Mouse (Mus musculus) heart, embryonic 11.5 days (tissue): Measurements from ENCODE around the gene Bach2. TPM values are rescaled to one million over a fixed set of nuclear protein-coding genes. Genes with fewer than 3 reads are reported as not detected.

Experiments
- ATAC-seq: fragments of 200-750 bp; cut with Nextera tagmentation; replicated peaks from 2 replicates; pipeline ENCODE4 v1.8.0; 2017; ENCODE audit warnings: moderate library complexity; ENCODE audit not compliant: insufficient number of reproducible peaks, low FRiP score, low TSS enrichment
- H3K27ac ChIP-seq: fragments of 300-500 bp; sonication (generic); 2 replicates; pipeline ENCODE4 v1.5.1; 2014; ENCODE audit warnings: mild to moderate bottlenecking, low read depth, low read length
- H3K27me3 ChIP-seq: fragments of 300-500 bp; sonication (generic); 2 replicates; pipeline ENCODE4 v1.6.1; 2014; ENCODE audit warnings: mild to moderate bottlenecking, low read length, mixed read lengths; ENCODE audit not compliant: control insufficient read depth, insufficient read depth
- H3K36me3 ChIP-seq: fragments of 300-500 bp; sonication (generic); 2 replicates; pipeline ENCODE4 v1.6.1; 2014; ENCODE audit warnings: mild to moderate bottlenecking, low read length, moderate library complexity, mixed read lengths; ENCODE audit not compliant: control insufficient read depth, insufficient read depth
- H3K4me1 ChIP-seq: fragments of 300-500 bp; sonication (generic); 2 replicates; pipeline ENCODE4 v1.6.1; 2014; ENCODE audit warnings: low read length; ENCODE audit not compliant: control insufficient read depth, insufficient read depth
- H3K4me2 ChIP-seq: fragments of 300-500 bp; sonication (generic); 2 replicates; pipeline ENCODE4 v1.6.1; 2014; ENCODE audit warnings: mild to moderate bottlenecking, moderate library complexity
- H3K4me3 ChIP-seq: fragments of 300-500 bp; sonication (generic); 2 replicates; pipeline ENCODE4 v1.5.1; 2014; ENCODE audit warnings: low read depth, low read length
- H3K9ac ChIP-seq: fragments of 300-500 bp; sonication (generic); 2 replicates; pipeline ENCODE4 v1.6.1; 2014; ENCODE audit warnings: mild to moderate bottlenecking, low read depth, low read length, moderate library complexity
- H3K9me3 ChIP-seq: fragments of 300-500 bp; sonication (generic); replicated peaks from 2 replicates; pipeline ENCODE4 v1.6.1; 2016; ENCODE audit warnings: low read length; ENCODE audit not compliant: control insufficient read depth
- WGBS: fragments of 180-500 bp; shearing (Covaris S2); extraction: QIAGEN DNeasy Blood & Tissue Kit; methylation state at CpG from one replicate; pipeline ENCODE4 v1.1.7; 2014; ENCODE audit not compliant: insufficient replicate concordance; 5-methylcytosine and 5-hydroxymethylcytosine counted together
- polyA plus RNA-seq: library from polyadenylated mRNA; unstranded; fragments of >200 nt; fragmentation: Nextera tagmentation; extraction: Ambion mirVana; gene quantifications from 2 replicates; pipeline ENCODE4 v1.2.1, GENCODE M21; 2014

The Bach2 gene
- polyA plus RNA-seq, 1 experiment from 2014 or later, result 8.0 TPM

DNA sequence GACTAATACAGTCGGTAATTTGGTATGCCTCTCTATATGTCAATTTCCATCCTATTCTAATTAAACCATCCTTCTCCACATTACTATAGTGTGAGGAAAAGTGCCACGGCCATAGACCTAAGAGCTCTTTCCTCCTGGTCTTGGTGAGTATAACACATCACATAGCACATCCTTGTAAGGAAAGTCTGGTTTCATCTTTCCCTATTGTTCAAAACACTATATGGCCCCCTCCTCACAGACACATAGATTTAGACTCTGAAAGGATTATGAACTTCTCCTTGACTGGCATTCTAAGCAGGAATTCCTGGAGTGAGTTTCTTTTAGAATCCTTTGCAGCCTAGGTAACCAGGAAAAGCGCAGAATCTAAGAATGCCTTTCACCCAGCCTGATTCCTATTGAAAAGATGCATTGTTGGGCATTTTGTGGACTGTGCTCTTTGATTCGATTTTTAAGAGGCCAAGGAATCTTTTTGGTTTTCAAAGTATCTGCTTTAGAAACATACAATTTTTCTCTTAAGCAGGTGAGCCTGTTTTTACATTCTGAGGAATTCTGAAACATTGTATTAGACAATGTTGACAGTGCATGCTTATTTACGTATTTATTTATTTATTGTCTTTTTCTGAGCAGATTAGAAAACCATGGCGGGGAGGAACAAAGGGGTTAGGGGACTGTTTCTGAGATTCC, 239.5 kb downstream of the Bach2 start:
- ATAC-seq, result no peak
- Histone ChIP-seq H3K4me3 (no peak overlapping the region), H3K27me3 (no peaks in the 10 kb centered on the region), H3K9ac (no peak overlapping the region), H3K4me1 (peaks cover 12% of the 10 kb centered on the region), H3K4me2 (no peak overlapping the region), H3K27ac (no peak overlapping the region), H3K9me3 (no peaks in the 10 kb centered on the region; the same call in 1 of the 2 replicates), H3K36me3 (no peaks in the 10 kb centered on the region)
- WGBS, result 77% methylated on average over 6 of the region's 6 CpGs

- Histone ChIP-seq H3K9me3 (no peaks in the 10 kb centered on the region; the same call in 1 of the 2 replicates), H3K4me2 (no peak overlapping the region), H3K27ac (no peak overlapping the region), H3K9ac (no peak overlapping the region), H3K4me3 (no peak overlapping the region), H3K36me3 (no peaks in the 10 kb centered on the region), H3K4me1 (peaks cover 14% of the 10 kb centered on the region), H3K27me3 (no peaks in the 10 kb centered on the region)
- no peak for ATAC-seq
- whole genome bisulfite sequencing, result 44% methylated on average over 3 of the region's 3 CpGs
Measured at GRCm38 (mm10) chr4:32479231-32479630, 240.6 kb downstream of the Bach2 start.

DNA sequence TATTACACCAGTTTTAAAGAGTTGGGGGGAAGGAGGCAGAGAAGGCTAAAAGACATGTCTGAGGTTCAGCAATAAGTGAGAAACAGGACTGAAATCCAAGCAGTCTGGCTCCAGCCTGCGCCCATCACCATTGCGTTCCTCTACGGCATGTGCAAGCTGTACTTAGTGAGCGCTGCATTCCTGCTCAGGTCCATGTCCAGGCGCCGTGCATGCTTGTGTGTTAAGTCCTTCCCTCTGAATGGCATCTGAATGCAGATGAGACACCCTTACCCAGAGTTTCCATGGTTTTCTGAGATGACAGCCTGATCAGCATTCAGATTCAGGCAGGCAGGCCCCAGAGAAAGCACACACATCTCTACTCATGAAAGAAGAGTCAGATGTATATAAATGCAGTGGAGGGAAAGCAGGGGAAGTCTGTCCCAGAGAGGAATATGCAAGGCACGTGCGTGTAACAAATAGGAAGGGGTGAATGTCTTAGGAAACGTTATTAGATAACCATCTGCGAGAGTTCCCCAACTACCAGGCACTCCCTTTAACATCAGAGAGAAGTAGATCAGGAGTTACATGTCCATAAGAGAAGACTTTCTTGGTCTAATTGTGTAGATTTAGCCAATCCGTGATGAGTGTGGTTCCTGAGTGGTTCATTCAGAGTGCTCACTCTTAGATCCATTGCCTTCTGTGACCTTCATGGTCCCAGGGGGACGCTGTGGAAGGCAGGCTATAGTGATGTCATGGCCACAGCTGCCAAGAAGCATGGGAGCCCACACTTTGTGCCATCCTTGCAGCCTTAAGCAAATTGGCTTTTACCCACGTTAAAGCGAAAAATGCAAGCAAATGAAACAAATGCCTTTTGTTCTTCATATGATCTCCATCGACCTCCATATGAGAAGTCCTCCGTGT, 241.4 kb downstream of the Bach2 start:
- Histone ChIP-seq H3K9ac (no peak overlapping the region), H3K4me2 (no peak overlapping the region), H3K4me3 (no peak overlapping the region), H3K27ac (no peak overlapping the region), H3K9me3 (no peaks in the 10 kb centered on the region; the same call in 1 of the 2 replicates), H3K36me3 (no peaks in the 10 kb centered on the region), H3K27me3 (no peaks in the 10 kb centered on the region), H3K4me1 (peaks cover 14% of the 10 kb centered on the region)
- ATAC-seq, result no peak
- WGBS, result 77% methylated on average over 16 of the region's 16 CpGs

DNA sequence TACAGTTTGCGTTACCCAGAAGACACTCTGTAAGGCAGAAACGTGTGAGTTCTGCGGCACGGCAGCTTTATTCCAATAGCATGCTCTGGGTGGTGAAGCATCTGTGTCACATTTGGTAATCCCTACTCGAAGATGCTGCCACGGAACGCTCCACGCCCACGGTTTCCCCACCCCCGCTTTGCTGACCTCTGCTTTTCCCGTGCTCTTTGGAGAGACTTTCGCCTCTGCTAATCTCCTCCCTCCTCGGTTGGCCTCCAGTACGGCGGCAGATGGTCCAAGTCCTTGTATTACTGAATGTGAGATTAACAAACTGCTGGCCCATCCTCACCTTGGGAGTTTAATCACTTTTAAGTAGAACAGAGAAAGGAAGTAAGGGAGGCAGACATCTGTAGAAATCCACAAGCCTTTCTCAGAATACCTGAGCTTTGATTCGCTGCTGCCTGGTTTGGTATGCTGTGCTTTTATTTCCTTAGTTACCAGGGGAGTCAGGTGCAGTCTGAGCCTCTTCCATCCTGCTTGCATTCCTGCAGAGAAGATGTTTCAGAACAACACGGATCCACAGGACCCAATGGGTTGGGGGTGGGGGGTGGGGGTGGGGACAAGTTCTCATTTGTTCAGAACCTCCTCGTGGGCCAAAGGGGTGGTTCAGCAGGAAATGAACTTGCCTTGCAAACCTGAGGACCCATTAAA, 242.9 kb downstream of the Bach2 start:
- Histone ChIP-seq H3K4me1 (peaks cover 18% of the 10 kb centered on the region), H3K27ac (no peak overlapping the region), H3K9me3 (no peaks in the 10 kb centered on the region), H3K36me3 (no peaks in the 10 kb centered on the region), H3K9ac (peak overlapping the region; percentile 16; the same call in 1 of the 2 replicates), H3K27me3 (no peaks in the 10 kb centered on the region), H3K4me2 (peak overlapping the region; percentile 31), H3K4me3 (no peak overlapping the region)
- 27% methylated on average over 18 of the region's 18 CpGs for WGBS
- ATAC-seq, result no peak

- peaks cover 23% of the 10 kb centered on the region for H3K4me1 ChIP-seq
- no peak for ATAC-seq
- no peaks in the 10 kb centered on the region for H3K27me3 ChIP-seq
- H3K4me3 ChIP-seq, result no peak overlapping the region
- H3K4me2 ChIP-seq, result no peak overlapping the region
- 77% methylated on average over 8 of the region's 8 CpGs for WGBS
- no peaks in the 10 kb centered on the region for H3K9me3 ChIP-seq
- H3K9ac ChIP-seq, result no peak overlapping the region
- H3K36me3 ChIP-seq, result no peaks in the 10 kb centered on the region
- H3K27ac ChIP-seq, result no peak overlapping the region
Measured at GRCm38 (mm10) chr4:32482138-32482537, 243.5 kb downstream of the Bach2 start.

- WGBS, result 34% methylated on average over 8 of the region's 8 CpGs
- Histone ChIP-seq H3K4me2 (no peak overlapping the region), H3K9me3 (no peaks in the 10 kb centered on the region), H3K36me3 (no peaks in the 10 kb centered on the region), H3K9ac (no peak overlapping the region), H3K4me1 (peaks cover 28% of the 10 kb centered on the region), H3K27ac (no peak overlapping the region), H3K4me3 (no peak overlapping the region), H3K27me3 (no peaks in the 10 kb centered on the region)
- ATAC-seq, result no peak
Measured at GRCm38 (mm10) chr4:32482936-32483335, 244.3 kb downstream of the Bach2 start.

DNA sequence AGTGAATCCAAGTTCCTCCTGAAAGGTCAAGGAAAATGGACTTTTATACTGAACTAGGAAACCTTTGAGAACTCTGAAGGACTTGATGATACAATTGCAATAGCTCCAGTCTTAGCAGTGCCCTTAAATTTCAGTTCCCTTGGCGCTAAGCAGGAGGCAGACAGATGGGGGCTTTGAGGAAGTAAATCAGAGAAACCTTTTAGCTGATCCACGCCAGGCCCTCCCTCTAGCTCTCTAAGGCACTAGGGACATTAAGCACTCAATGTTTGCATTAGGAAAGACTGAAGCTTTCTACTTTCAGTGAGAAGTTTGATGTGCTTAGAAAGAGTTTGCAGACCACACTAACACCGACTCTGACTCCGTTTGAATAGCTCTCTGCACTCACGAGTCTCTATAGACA, 247.2 kb downstream of the Bach2 start:
- H3K9me3 ChIP-seq, result no peaks in the 10 kb centered on the region
- H3K4me3 ChIP-seq, result no peak overlapping the region
- no peaks in the 10 kb centered on the region for H3K27me3 ChIP-seq
- no peak for ATAC-seq
- no peak overlapping the region for H3K27ac ChIP-seq
- H3K4me1 ChIP-seq, result peaks cover 28% of the 10 kb centered on the region
- H3K36me3 ChIP-seq, result no peaks in the 10 kb centered on the region
- 52% methylated on average over 5 of the region's 5 CpGs for WGBS
- H3K9ac ChIP-seq, result no peak overlapping the region
- no peak overlapping the region for H3K4me2 ChIP-seq

DNA sequence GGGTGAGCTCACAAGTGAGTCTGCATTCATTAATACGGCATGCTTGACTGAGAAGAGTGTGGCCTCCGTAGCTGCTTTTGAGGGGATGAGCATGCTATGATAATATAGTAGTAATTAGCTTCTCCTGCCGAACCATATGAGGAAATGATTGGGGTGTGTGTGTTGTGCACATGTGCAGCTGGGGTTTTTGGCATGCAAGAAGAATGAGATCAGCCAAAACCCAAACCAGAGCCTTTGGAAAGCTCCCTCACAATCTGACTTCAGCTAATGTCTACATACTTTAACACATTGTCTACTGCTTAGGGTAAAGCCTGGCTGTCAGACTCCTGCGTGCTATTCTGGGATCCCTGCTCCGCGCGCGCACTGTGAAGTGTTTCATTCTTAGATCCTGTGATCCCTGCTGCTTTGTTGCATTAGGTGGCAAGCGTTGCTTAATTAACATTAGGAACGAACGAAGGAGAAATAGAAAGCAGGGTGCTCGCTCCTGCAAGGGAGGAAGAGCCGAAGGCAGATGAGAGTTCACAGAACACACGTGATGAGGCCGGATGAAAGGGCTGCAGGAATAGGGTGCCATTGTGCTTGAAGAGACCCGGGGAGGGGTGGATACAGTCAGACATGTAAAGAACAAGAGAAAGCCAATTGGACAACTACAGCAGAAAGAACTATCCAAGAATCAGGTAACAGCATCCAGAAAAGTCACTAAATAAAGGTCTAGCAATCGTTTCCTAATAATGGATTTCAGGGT, 248.2 kb downstream of the Bach2 start:
- no peaks in the 10 kb centered on the region for H3K27me3 ChIP-seq
- no peaks in the 10 kb centered on the region for H3K36me3 ChIP-seq
- peak overlapping the region; percentile 55 for H3K4me2 ChIP-seq
- WGBS, result 49% methylated on average over 17 of the region's 17 CpGs
- no peaks in the 10 kb centered on the region for H3K9me3 ChIP-seq
- peaks cover 28% of the 10 kb centered on the region for H3K4me1 ChIP-seq
- H3K9ac ChIP-seq, result peak overlapping the region; percentile 60
- no peak for ATAC-seq
- no peak overlapping the region for H3K4me3 ChIP-seq
- peak overlapping the region; percentile 82 for H3K27ac ChIP-seq
